10 mouse cellular contexts compared by ENCODE assay signal in genomic region chr5:85239509-85240031, GRCm38 (mm10).
DNase-seq lines count a peak whose midpoint lies in the region; ATAC-seq and TF ChIP-seq lines count a peak whose summit lies in the region.
"Had no signal": no experiment of that assay in that cellular context is flagged by ENCODE, and none has a peak within 500 bp of the region (broad histone marks: within the 10 kb centered on the region; RNA-seq: fewer than 3 reads in every experiment).

No protein-coding gene starts in this region.

- no peak overlapping the region for H3K27ac ChIP-seq in lung, postnatal 0 days (ENCODE audit: low read length)
- H3K27ac ChIP-seq in stomach, postnatal 0 days (replicated peaks): no peak overlapping the region
- H3K27ac ChIP-seq: embryonic facial prominence, embryonic 13.5 days; stomach, embryonic 15.5 days had no signal

- TF ChIP-seq CTCF in lung, postnatal 0 days (IDR thresholded peaks at IDR 0.05): no peak
- no peak for TF ChIP-seq CTCF in stomach, postnatal 0 days (IDR thresholded peaks at IDR 0.05; ENCODE audit: low read depth)

- no peaks in the 10 kb centered on the region for H3K9me3 ChIP-seq in lung, postnatal 0 days (ENCODE audit: low read length)
- no peaks in the 10 kb centered on the region for H3K9me3 ChIP-seq in stomach, postnatal 0 days (ENCODE audit: control insufficient read depth, low read length)
- H3K9me3 ChIP-seq: embryonic facial prominence, embryonic 13.5 days; stomach, embryonic 15.5 days had no signal

- ATAC-seq in lung, postnatal 0 days: no peak; the same call in 1 of the 2 replicates
- ATAC-seq in stomach, postnatal 0 days (ENCODE audit: low FRiP score, low TSS enrichment): peak; percentile 38; the same call in 1 of the 2 replicates
- no peak for ATAC-seq in erythroblast, adult 5-6 weeks (replicated peaks; ENCODE audit: low FRiP score, poor library complexity, severe bottlenecking)
- ATAC-seq: Patski had no signal

- 70% methylated on average over 3 of the region's 3 CpGs for WGBS in lung, postnatal 0 days
- WGBS in stomach, postnatal 0 days: 71% methylated on average over 3 of the region's 3 CpGs

- no peak overlapping the region for H3K4me2 ChIP-seq in lung, postnatal 0 days (replicated peaks; ENCODE audit: low read depth, low read length)
- H3K4me2 ChIP-seq in stomach, postnatal 0 days (replicated peaks; ENCODE audit: low read depth): no peak overlapping the region
- H3K4me2 ChIP-seq: embryonic facial prominence, embryonic 13.5 days; stomach, embryonic 15.5 days had no signal

- H3K4me1 ChIP-seq in lung, postnatal 0 days (ENCODE audit: insufficient read depth, low read depth, low read length): no peaks in the 10 kb centered on the region
- H3K4me1 ChIP-seq in stomach, postnatal 0 days (replicated peaks; ENCODE audit: control insufficient read depth, insufficient read depth): no peaks in the 10 kb centered on the region
- H3K4me1 ChIP-seq: embryonic facial prominence, embryonic 13.5 days; stomach, embryonic 15.5 days had no signal

- no peak overlapping the region for H3K9ac ChIP-seq in lung, postnatal 0 days (replicated peaks; ENCODE audit: low read depth)
- no peak overlapping the region for H3K9ac ChIP-seq in stomach, postnatal 0 days (ENCODE audit: low read length)
- H3K9ac ChIP-seq: embryonic facial prominence, embryonic 13.5 days; stomach, embryonic 15.5 days had no signal

- H3K27me3 ChIP-seq in lung, postnatal 0 days (replicated peaks; ENCODE audit: insufficient read depth, low read length): no peaks in the 10 kb centered on the region
- no peaks in the 10 kb centered on the region for H3K27me3 ChIP-seq in stomach, postnatal 0 days (ENCODE audit: control insufficient read depth, insufficient read depth, low read length)
- H3K27me3 ChIP-seq: embryonic facial prominence, embryonic 13.5 days; Patski; stomach, embryonic 15.5 days had no signal

- DNase-seq in lung, postnatal 0 days (ENCODE audit: low spot score): peak; percentile 22
- no peak for DNase-seq in lung, postnatal 36 days
- DNase-seq in frontal cortex, adult 2 months (ENCODE audit: extremely low spot score in 1 of 2, low spot score in 1 of 2): peak; percentile 7 to 32
- DNase-seq in mesoderm, embryonic 11.5 days (ENCODE audit: low read depth, low spot score): peak; percentile 59
- DNase-seq in stomach, postnatal 0 days (ENCODE audit: low spot score): no peak
- no peak for DNase-seq in heart, adult 11 months

- TF ChIP-seq EP300 in lung, postnatal 0 days (IDR thresholded peaks at IDR 0.05): no peak
- no peak for TF ChIP-seq EP300 in stomach, postnatal 0 days (optimal IDR thresholded peaks at IDR 0.05)

- H3K4me3 ChIP-seq in lung, postnatal 0 days (ENCODE audit: low read depth, low read length): no peak overlapping the region
- no peak overlapping the region for H3K4me3 ChIP-seq in stomach, postnatal 0 days (ENCODE audit: low read depth, low read length)
- H3K4me3 ChIP-seq: embryonic facial prominence, embryonic 13.5 days; stomach, embryonic 15.5 days had no signal

- no peaks in the 10 kb centered on the region for H3K36me3 ChIP-seq in lung, postnatal 0 days (ENCODE audit: insufficient read depth, low read length)
- H3K36me3 ChIP-seq in stomach, postnatal 0 days (ENCODE audit: control insufficient read depth, insufficient read depth, low read length): no peaks in the 10 kb centered on the region
- H3K36me3 ChIP-seq: embryonic facial prominence, embryonic 13.5 days; stomach, embryonic 15.5 days had no signal

Comparison
In these comparisons a context has a peak if more than half of its experiments do, and no peak if none do; other contexts are left out.
1. DNase-seq: peak in lung, postnatal 0 days (single experiment), frontal cortex, adult 2 months (2 of 2) and mesoderm, embryonic 11.5 days (single experiment); none in lung, postnatal 36 days (single experiment), stomach, postnatal 0 days (single experiment) and heart, adult 11 months (single experiment).